Mouse (Mus musculus): ENCODE data around the gene Ank3. TPM values are rescaled to one million over a fixed set of nuclear protein-coding genes. Genes with fewer than 3 reads are reported as not detected.

The Ank3 gene
- total and polyA plus RNA-seq, 3 experiments, result 3.2 to 6.7 TPM; not detected in 1

DNA sequence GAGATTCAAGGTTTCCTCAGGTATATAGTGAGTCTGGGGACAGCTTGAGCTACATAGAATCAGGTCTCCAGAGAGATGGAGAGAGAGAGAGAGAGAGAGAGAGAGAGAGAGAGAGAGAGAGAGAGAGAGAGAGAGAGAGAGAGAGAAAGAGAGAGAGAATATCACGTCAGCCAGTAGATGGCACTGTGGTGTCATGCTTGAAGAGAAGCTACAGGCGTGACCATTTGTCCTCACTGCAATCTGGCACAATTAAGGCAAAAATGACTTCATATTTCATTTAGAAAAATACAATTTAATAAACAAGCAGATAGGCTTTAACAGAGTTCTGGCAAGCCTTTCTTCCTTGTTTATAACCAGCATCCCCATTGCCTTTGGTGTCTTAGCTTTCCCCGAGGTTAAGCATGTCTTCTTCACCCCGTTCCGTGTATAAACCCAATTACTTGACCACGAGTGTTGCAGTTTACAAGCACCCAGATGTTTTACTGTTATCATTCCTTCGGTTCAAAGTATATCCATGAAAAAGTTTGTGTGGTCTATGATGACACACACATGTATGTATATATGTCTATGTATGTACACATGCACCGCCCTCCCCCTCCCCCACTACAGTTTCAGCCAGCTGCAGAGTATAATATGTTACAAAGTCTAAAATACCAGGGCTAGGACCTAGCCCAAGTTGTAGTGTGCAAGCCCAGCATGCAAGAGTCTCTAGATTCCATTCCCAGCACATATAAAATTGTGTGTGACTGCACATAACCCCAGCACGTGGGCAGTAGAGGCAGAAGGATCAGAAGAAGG is 53.8 kb downstream of the Ank3 start:
- Histone ChIP-seq H3K9ac (ENCODE audit: control insufficient read depth, low read depth, low read length, poor library complexity, severe bottlenecking) (no peak overlapping the region), H3K27me3 (ENCODE audit: control insufficient read depth in 1 of 2, insufficient read depth in 2 of 2, low read length in 2 of 2) (no peaks in the 10 kb centered on the region), H3K79me2 (ENCODE audit: control insufficient read depth, insufficient read depth, low read length, poor library complexity) (no peaks in the 10 kb centered on the region), H3K36me3 (ENCODE audit: control insufficient read depth in 1 of 2, insufficient read depth in 2 of 2, low read length in 2 of 2) (no peaks in the 10 kb centered on the region), H3K4me3 (ENCODE audit: control insufficient read depth in 1 of 2, insufficient read depth in 1 of 2, low read depth in 2 of 2, low read length in 2 of 2) (no peak overlapping the region), H3K27ac (ENCODE audit: control insufficient read depth, low read depth, low read length) (no peak overlapping the region), H3K9me3 (replicated peaks; ENCODE audit: insufficient read depth, low read length) (no peaks in the 10 kb centered on the region), H3K4me1 (ENCODE audit: control insufficient read depth in 1 of 2, insufficient read depth in 2 of 2, low read length in 2 of 2) (no peaks in the 10 kb centered on the region)
- peak; percentile 14 for DNase-seq (ENCODE audit: low read depth, low spot score)
- TF ChIP-seq E2F4 (IDR thresholded peaks at IDR 0.05; ENCODE audit: borderline replicate concordance, low read depth, low read length), result no peak
- TF ChIP-seq RAD21 (IDR thresholded peaks at IDR 0.05; ENCODE audit: low read depth, low read length), result peak; percentile 15
- TF ChIP-seq POLR2AphosphoS2 (IDR thresholded peaks at IDR 0.05; ENCODE audit: low read length), result no peak
- TF ChIP-seq NELFE (IDR thresholded peaks at IDR 0.05; ENCODE audit: low read depth, low read length), result no peak
- TF ChIP-seq USF2 (IDR thresholded peaks at IDR 0.05; ENCODE audit: borderline replicate concordance in 1 of 2, insufficient read depth in 1 of 2, low read depth in 1 of 2, low read length in 2 of 2), result no peak
- no peak for TF ChIP-seq RCOR1 (IDR thresholded peaks at IDR 0.05; ENCODE audit: low read depth, low read length)
- no peak for TF ChIP-seq TAL1 (IDR thresholded peaks at IDR 0.05; ENCODE audit: low read length)
- TF ChIP-seq BHLHE40 (IDR thresholded peaks at IDR 0.05; ENCODE audit: borderline replicate concordance, low read depth, low read length), result no peak
- TF ChIP-seq ZNF384 (IDR thresholded peaks at IDR 0.05; ENCODE audit: low read depth, low read length), result no peak
- no peak for TF ChIP-seq MAX (IDR thresholded peaks at IDR 0.05; ENCODE audit: low read length)
- TF ChIP-seq CTCF (IDR thresholded peaks at IDR 0.05 in 2 of 3, conservative IDR thresholded peaks at IDR 0.05 in 1 of 3; ENCODE audit: control insufficient read depth in 1 of 3, insufficient read depth in 1 of 3, low read depth in 2 of 3, low read length in 3 of 3, poor library complexity in 1 of 3, severe bottlenecking in 1 of 3), result peak; percentile 10 to 41 (median 16); a peak in 2 of 6 replicates
- no peak for TF ChIP-seq ZC3H11A (IDR thresholded peaks at IDR 0.05; ENCODE audit: low read depth, low read length)

DNA sequence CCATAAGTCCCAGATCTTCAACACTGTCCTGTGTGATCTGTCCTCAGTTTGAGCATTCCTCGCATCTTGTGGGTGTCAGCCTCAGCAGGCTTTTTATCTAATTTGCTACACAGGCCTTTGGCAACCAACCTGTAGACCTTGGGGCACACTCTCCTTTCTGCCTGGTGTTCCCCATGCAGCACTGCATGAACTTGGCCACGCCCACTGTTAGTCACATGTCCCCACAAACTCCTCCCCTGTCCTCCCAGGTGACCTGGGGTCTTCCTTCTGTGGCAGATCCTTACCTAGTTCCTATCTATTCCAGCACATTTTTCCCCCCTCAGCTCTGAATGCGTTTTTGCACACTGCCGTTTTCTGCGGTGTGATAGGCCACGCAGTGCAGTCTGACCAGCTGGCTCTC is 55.0 kb downstream of the Ank3 start:
- no peak overlapping the region for H3K27ac ChIP-seq (ENCODE audit: control insufficient read depth, low read depth, low read length)
- H3K9ac ChIP-seq (ENCODE audit: control insufficient read depth, low read depth, low read length, poor library complexity, severe bottlenecking), result no peak overlapping the region
- H3K36me3 ChIP-seq (ENCODE audit: control insufficient read depth in 1 of 2, insufficient read depth in 2 of 2, low read length in 2 of 2), result no peaks in the 10 kb centered on the region
- no peak for DNase-seq (ENCODE audit: low read depth, low spot score)
- no peak overlapping the region for H3K4me3 ChIP-seq (ENCODE audit: control insufficient read depth in 1 of 2, insufficient read depth in 1 of 2, low read depth in 2 of 2, low read length in 2 of 2)
- H3K4me1 ChIP-seq (ENCODE audit: control insufficient read depth in 1 of 2, insufficient read depth in 2 of 2, low read length in 2 of 2), result no peaks in the 10 kb centered on the region
- TF ChIP-seq MAFK (IDR thresholded peaks at IDR 0.05; ENCODE audit: borderline replicate concordance, low read depth, low read length) (no peak), BHLHE40 (IDR thresholded peaks at IDR 0.05; ENCODE audit: borderline replicate concordance, low read depth, low read length) (no peak), SIN3A (IDR thresholded peaks at IDR 0.05; ENCODE audit: low read length) (no peak), KAT2A (conservative IDR thresholded peaks at IDR 0.05; ENCODE audit: low read depth, low read length) (no peak), CTCF (IDR thresholded peaks at IDR 0.05 in 2 of 3, conservative IDR thresholded peaks at IDR 0.05 in 1 of 3; ENCODE audit: control insufficient read depth in 1 of 3, insufficient read depth in 1 of 3, low read depth in 2 of 3, low read length in 3 of 3, poor library complexity in 1 of 3, severe bottlenecking in 1 of 3) (no peak), POLR2AphosphoS5 (IDR thresholded peaks at IDR 0.05; ENCODE audit: borderline replicate concordance, low read depth, low read length) (no peak), USF2 (IDR thresholded peaks at IDR 0.05; ENCODE audit: borderline replicate concordance in 1 of 2, insufficient read depth in 1 of 2, low read depth in 1 of 2, low read length in 2 of 2) (no peak)
- H3K27me3 ChIP-seq (ENCODE audit: control insufficient read depth in 1 of 2, insufficient read depth in 2 of 2, low read length in 2 of 2), result no peaks in the 10 kb centered on the region; a peak in 1 of 4 replicates
- H3K9me3 ChIP-seq (replicated peaks; ENCODE audit: insufficient read depth, low read length), result no peaks in the 10 kb centered on the region
- H3K79me2 ChIP-seq (ENCODE audit: control insufficient read depth, insufficient read depth, low read length, poor library complexity), result no peaks in the 10 kb centered on the region

Data from MEL (cell line).